Mouse (Mus musculus): ENCODE measurements around the gene Bco2.

DNA sequence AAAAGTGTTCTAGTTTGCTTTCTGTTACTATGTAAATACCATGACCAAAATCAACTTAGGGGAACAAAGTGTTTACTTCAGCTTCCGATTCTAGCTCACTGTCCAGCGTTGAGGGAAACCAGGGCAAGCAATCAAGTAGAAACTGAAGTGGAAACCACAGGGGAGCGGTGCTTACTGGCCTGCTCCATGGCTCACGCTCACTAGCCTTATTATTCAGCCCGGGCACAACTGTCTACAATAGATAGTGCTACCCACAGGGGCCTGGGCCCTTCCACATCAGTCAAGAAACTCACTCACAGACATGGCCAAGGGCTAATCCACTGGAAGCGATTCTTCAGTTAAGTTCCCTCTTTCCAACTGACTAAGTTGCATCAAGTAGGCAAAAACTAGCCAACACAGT lies 46.6 kb upstream of the Bco2 start:
- TF ChIP-seq EP300 (IDR thresholded peaks at IDR 0.05; ENCODE audit: insufficient read depth, low read depth, low read length) (no peak), POLR2A (IDR thresholded peaks at IDR 0.05; ENCODE audit: insufficient read depth, low read length) (no peak), CTCF (IDR thresholded peaks at IDR 0.05; ENCODE audit: low read depth, low read length) (no peak)

Data from ES-Bruce4 (cell line).